Mouse (Mus musculus) heart, postnatal 36 days (tissue): ENCODE data around the gene Cul5. TPM values are rescaled to one million over a fixed set of nuclear protein-coding genes. Genes with fewer than 3 reads are reported as not detected.

Source experiments
- DNase-seq, 2 experiments: peaks; one replicate each; pipeline ENCODE4 v3.0.0; 2021 to 2022
- intact Hi-C: fragments of 180-260 bp; cut with DNase I; formaldehyde crosslinking; loops from one replicate; pipeline ENCODE4 v1.15.1; 2025
- total RNA-seq, 2 experiments: library from RNA; stranded (reverse); gene quantifications; 2 replicates each; pipeline ENCODE4 v1.2.3; 2021

Gene Cul5
- 10 to 100 TPM; 50.6 to 50.8 TPM for total RNA-seq

- peak in 1 of 2 experiments; percentile 21 for DNase-seq
- intact Hi-C loops = loop anchor here (5.0 kb wide), 2 partner anchors 132 to 422 kb away; partner anchors contain the start of genes Atm, Ddx10 and Npat
These were observed at the start of gene Cul5 for GRCm38 (mm10) chr9:53669680-53670219. TSS of gene Cul5 (minus strand) at chr9:53670014.

- DNase-seq = peak; percentile 54 to 66
- intact Hi-C loops = no loop called here
These were observed 36.3 kb upstream of the Cul5 start, which contains the start of gene Rab39 for GRCm38 (mm10) chr9:53705992-53706696. TSS of gene Rab39 (minus strand) at chr9:53706232.

GRCm38 (mm10) chr9:53705491-53705991, 35.7 kb upstream of the Cul5 start:
- intact Hi-C loops = no loop called here
- peak; percentile 18 to 19 for DNase-seq

- intact Hi-C loops = no loop called here
- DNase-seq = no peak
These were observed 33.2 kb upstream of the Cul5 start for GRCm38 (mm10) chr9:53702991-53703390.

- intact Hi-C loops = no loop called here
- DNase-seq = no peak
These were observed 30.7 kb upstream of the Cul5 start for GRCm38 (mm10) chr9:53700496-53700895.

- DNase-seq = no peak
- intact Hi-C loops = no loop called here
These were observed 26.0 kb upstream of the Cul5 start for GRCm38 (mm10) chr9:53695846-53696245.

- no peak for DNase-seq
These were observed 23.9 kb upstream of the Cul5 start for GRCm38 (mm10) chr9:53693718-53694117.

GRCm38 (mm10) chr9:53691745-53692670, 22.2 kb upstream of the Cul5 start:
- no peak for DNase-seq

More at GRCm38 (mm10) chr9:53693718-53694117, 23.9 kb upstream of the Cul5 start:
- intact Hi-C loops = no loop called here

GRCm38 (mm10) chr9:53680851-53681250, 11.0 kb upstream of the Cul5 start:
- intact Hi-C loops = no loop called here
- DNase-seq = no peak

More at GRCm38 (mm10) chr9:53691745-53692670, 22.2 kb upstream of the Cul5 start:
- intact Hi-C loops = no loop called here

- DNase-seq = no peak
- intact Hi-C loops = no loop called here
These were observed 7.1 kb upstream of the Cul5 start for GRCm38 (mm10) chr9:53676921-53677320.

- peak; percentile 72 to 77 for DNase-seq
- intact Hi-C loops = no loop called here
These were observed 3.8 kb upstream of the Cul5 start for GRCm38 (mm10) chr9:53673571-53673970.

GRCm38 (mm10) chr9:53667020-53667669, 2.7 kb downstream of the Cul5 start:
- peak; percentile 98 for DNase-seq
- intact Hi-C loops = loop anchor here (2.0 to 5.0 kb wide), 3 partner anchors 72 to 420 kb away; partner anchors contain the start of genes Atm, Ddx10 and Npat

GRCm38 (mm10) chr9:53666665-53667019, 3.2 kb downstream of the Cul5 start:
- intact Hi-C loops = loop anchor here (2.0 to 5.0 kb wide), 3 partner anchors 72 to 419 kb away; partner anchors contain the start of genes Atm, Ddx10 and Npat
- no peak for DNase-seq

- DNase-seq = no peak
- intact Hi-C loops = loop anchor here (5.0 kb wide), 2 partner anchors 128 to 418 kb away; partner anchors contain the start of genes Atm, Ddx10 and Npat
These were observed 4.4 kb downstream of the Cul5 start for GRCm38 (mm10) chr9:53665428-53665827.

GRCm38 (mm10) chr9:53664819-53665218, 5.0 kb downstream of the Cul5 start:
- DNase-seq = no peak
- intact Hi-C loops = loop anchor here (5.0 kb wide), 2 partner anchors 128 to 418 kb away; partner anchors contain the start of genes Atm, Ddx10 and Npat

- DNase-seq = no peak
- intact Hi-C loops = no loop called here
These were observed 35.0 kb downstream of the Cul5 start for GRCm38 (mm10) chr9:53634796-53635195.

GRCm38 (mm10) chr9:53615246-53615645, 54.6 kb downstream of the Cul5 start:
- no peak for DNase-seq
- intact Hi-C loops = no loop called here

- no peak for DNase-seq
- intact Hi-C loops = loop anchor here (5.0 kb wide), 1 partner anchor 77 kb away; the partner anchor contains the start of genes Atm and Npat
These were observed 55.5 kb downstream of the Cul5 start for GRCm38 (mm10) chr9:53614286-53614685.

GRCm38 (mm10) chr9:53609968-53610781, 59.6 kb downstream of the Cul5 start, which contains the start of gene Acat1:
TSS of gene Acat1 (minus strand) at chr9:53610382.
- intact Hi-C loops = loop anchor here (5.0 kb wide), 1 partner anchor 73 kb away; the partner anchor contains the start of genes Atm and Npat
- peak; percentile 97 to 99 for DNase-seq
